Mouse (Mus musculus): Measurements from ENCODE around the gene Htr6. TPM values are rescaled to one million over a fixed set of nuclear protein-coding genes. Genes with fewer than 3 reads are reported as not detected.
A peak's percentile ranks its signal among the peaks of the same experiment; 100 is the strongest.

The Htr6 gene
- polyA plus RNA-seq, 1 experiment = not detected

DNA sequence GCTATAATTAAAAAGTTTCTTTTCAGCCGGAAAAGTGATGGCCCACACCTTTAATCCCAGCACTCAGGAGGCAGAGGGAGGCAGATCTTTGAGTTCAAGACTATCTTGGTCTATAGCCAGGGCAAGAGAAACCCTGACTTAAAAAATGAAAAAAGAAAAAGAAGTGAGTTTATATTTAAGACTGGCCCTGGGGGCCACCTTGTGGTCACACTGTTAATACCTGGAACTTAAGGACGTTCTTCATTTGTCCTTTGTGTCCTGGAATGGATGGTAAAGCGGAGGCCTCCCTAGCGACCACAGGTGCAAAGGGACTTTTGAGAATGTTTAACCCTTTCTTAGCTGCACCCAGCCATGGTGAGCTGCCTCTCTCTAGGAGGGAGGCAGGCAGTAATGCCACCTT, 3.4 kb upstream of the Htr6 start:
- no peaks in the 10 kb centered on the region for H3K9me3 ChIP-seq
- no peak for TF ChIP-seq GATA1 (IDR thresholded peaks at IDR 0.05; ENCODE audit: borderline replicate concordance, low read length)
- no peak for TF ChIP-seq FLI1 (IDR thresholded peaks at IDR 0.05; ENCODE audit: low read length)
- peaks cover 22% of the 10 kb centered on the region for H3K4me1 ChIP-seq
- H3K36me3 ChIP-seq (replicated peaks; ENCODE audit: low read length) = no peaks in the 10 kb centered on the region
- no peak overlapping the region for H3K4me3 ChIP-seq (replicated peaks)
- H3K27me3 ChIP-seq (replicated peaks) = peaks cover 83% of the 10 kb centered on the region

DNA sequence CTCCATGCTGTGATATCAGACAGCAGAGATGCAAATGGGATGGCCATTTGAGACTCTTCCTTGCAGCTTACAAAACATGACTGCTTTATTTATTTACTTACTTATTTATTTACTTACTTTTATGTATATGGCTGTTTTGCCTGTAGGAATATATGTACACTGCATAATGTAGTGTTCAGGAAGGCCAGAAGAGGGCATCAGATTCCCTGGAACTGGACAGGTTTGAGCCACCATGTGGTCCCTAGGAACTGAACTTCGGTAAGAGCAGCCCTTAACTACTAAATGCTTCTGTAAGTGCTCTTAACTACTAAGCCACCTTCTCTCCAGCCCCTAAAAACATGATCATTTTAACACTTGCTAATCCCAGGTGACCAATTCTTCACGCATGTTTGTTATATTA, 2.9 kb upstream of the Htr6 start:
- Histone ChIP-seq H3K36me3 (replicated peaks; ENCODE audit: low read length) (no peaks in the 10 kb centered on the region), H3K4me3 (replicated peaks) (no peak overlapping the region), H3K9me3 (no peaks in the 10 kb centered on the region), H3K4me1 (peaks cover 22% of the 10 kb centered on the region), H3K27me3 (replicated peaks) (peaks cover 84% of the 10 kb centered on the region)
- TF ChIP-seq FLI1 (IDR thresholded peaks at IDR 0.05; ENCODE audit: low read length) (no peak), GATA1 (IDR thresholded peaks at IDR 0.05; ENCODE audit: borderline replicate concordance, low read length) (no peak)

DNA sequence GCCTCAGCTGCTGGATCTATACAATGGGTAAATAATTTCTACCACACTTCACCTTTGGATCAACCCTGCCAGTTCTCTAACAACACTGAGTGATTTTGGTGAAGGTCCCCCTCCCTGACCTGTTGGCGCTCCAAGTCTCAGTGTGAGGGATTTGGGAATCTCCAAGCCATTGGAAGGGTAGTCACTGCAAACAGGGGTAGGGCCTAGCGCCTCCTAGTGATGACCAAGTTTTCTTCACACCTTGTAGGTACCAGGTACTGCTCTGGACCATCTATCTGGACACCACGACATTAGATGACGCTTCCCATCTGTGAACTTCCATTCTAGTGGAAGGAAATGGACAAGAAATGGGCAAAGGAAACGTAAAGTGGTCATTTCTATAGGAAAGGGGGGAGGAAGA, 545 bp upstream of the Htr6 start:
- H3K9me3 ChIP-seq = no peaks in the 10 kb centered on the region
- H3K4me3 ChIP-seq (replicated peaks) = no peak overlapping the region
- H3K4me1 ChIP-seq = peaks cover 22% of the 10 kb centered on the region
- TF ChIP-seq FLI1 (IDR thresholded peaks at IDR 0.05; ENCODE audit: low read length) = no peak
- TF ChIP-seq GATA1 (IDR thresholded peaks at IDR 0.05; ENCODE audit: borderline replicate concordance, low read length) = no peak
- H3K36me3 ChIP-seq (replicated peaks; ENCODE audit: low read length) = no peaks in the 10 kb centered on the region
- peaks cover 83% of the 10 kb centered on the region for H3K27me3 ChIP-seq (replicated peaks)

DNA sequence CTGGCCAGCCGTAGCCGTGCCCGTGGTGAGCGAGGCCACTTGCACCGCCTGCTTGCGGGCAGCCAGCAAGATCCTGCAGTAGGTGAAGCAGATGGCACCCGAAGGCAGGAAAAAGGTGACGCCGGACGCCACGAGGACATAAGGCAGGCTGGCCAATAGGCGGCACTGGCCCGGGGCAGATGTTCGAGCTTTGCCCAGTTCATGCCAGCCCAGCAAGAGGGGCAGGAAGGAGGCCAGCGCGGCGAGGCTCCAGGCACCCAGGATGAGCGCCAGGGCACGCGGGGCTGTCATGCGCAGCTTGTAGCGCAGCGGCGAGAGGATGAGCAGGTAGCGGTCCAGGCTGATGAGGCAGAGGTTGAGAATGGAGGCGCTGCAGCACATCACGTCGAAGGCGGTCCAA, 1.3 kb downstream of the Htr6 start:
- TF ChIP-seq FLI1 (IDR thresholded peaks at IDR 0.05; ENCODE audit: low read length) = no peak
- TF ChIP-seq GATA1 (IDR thresholded peaks at IDR 0.05; ENCODE audit: borderline replicate concordance, low read length) = no peak
- Histone ChIP-seq H3K9me3 (no peaks in the 10 kb centered on the region), H3K4me1 (peaks cover 21% of the 10 kb centered on the region), H3K4me3 (replicated peaks) (peak overlapping the region; percentile 67), H3K36me3 (replicated peaks; ENCODE audit: low read length) (no peaks in the 10 kb centered on the region), H3K27me3 (replicated peaks) (peaks cover 88% of the 10 kb centered on the region)

DNA sequence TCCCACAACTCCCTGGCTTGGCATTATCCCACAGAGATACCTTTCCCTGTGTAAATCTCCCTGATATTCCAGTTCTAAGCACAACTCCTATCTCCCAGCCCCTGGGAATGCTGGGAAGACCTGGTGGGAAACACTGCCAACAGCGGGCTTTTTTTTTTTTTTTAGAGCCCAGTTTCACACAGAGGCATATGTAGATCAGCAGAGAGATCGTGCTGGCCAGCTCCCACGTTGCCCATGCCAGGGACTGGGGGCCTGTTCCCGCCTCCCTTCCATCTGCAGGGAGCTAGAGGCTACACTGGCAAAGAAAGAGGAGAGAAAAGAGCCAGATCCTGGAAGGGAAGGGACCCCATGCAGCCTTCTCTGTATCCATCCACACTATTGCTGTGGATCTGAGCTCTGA, 7.1 kb downstream of the Htr6 start:
- TF ChIP-seq FLI1 (IDR thresholded peaks at IDR 0.05; ENCODE audit: low read length) = no peak
- no peak for TF ChIP-seq GATA1 (IDR thresholded peaks at IDR 0.05; ENCODE audit: borderline replicate concordance, low read length)
- Histone ChIP-seq H3K27me3 (replicated peaks) (peaks cover 80% of the 10 kb centered on the region), H3K4me3 (replicated peaks) (no peak overlapping the region), H3K4me1 (no peaks in the 10 kb centered on the region), H3K36me3 (replicated peaks; ENCODE audit: low read length) (no peaks in the 10 kb centered on the region), H3K9me3 (no peaks in the 10 kb centered on the region)

DNA sequence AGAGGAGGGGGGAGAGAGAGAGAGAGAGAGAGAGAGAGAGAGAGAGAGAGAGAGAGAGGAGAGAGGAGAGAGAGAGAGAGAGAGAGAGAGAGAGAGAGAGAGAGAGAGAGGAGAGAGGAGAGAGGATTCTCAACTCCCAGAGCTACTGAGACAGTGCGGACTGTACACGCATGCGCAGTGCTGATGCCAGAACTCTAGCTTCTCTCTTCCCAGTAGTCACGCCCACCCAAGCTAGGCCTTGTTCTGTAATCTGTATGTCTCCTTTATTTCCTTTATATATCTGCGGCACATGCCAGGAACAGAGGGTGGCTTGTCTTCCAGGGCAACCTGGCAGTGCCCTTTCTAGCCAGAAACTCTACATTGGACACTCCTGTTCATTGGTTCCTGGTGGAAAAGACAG, 10.5 kb downstream of the Htr6 start:
- Histone ChIP-seq H3K4me3 (replicated peaks) (no peak overlapping the region), H3K36me3 (replicated peaks; ENCODE audit: low read length) (no peaks in the 10 kb centered on the region), H3K27me3 (replicated peaks) (peaks cover 65% of the 10 kb centered on the region), H3K9me3 (no peaks in the 10 kb centered on the region), H3K4me1 (no peaks in the 10 kb centered on the region)
- TF ChIP-seq GATA1 (IDR thresholded peaks at IDR 0.05; ENCODE audit: borderline replicate concordance, low read length) (no peak), FLI1 (IDR thresholded peaks at IDR 0.05; ENCODE audit: low read length) (no peak)

DNA sequence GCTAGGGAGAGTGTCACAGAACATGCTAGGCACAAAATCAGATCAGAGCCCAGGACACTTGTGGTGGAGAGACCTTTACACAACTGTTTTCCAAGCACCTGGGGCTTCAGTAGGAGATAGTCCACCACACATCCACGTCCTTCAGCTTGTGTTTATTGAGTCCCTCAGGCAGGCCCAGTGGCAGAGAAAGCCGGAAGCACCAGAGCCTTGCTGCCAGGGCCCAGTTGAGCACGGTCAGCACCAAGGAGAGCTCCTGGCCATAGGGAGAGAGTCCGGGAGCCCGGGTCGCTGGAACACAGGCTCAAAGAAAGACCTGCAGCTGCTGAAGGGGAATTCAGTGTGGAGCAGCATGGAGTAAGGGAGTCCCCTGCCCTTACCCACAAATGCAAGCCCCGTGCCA, 15.8 kb downstream of the Htr6 start:
- TF ChIP-seq GATA1 (IDR thresholded peaks at IDR 0.05; ENCODE audit: borderline replicate concordance, low read length) (no peak), FLI1 (IDR thresholded peaks at IDR 0.05; ENCODE audit: low read length) (no peak)
- Histone ChIP-seq H3K27me3 (replicated peaks) (peaks cover 49% of the 10 kb centered on the region), H3K36me3 (replicated peaks; ENCODE audit: low read length) (no peaks in the 10 kb centered on the region), H3K4me1 (no peaks in the 10 kb centered on the region), H3K4me3 (replicated peaks) (no peak overlapping the region), H3K9me3 (no peaks in the 10 kb centered on the region)

DNA sequence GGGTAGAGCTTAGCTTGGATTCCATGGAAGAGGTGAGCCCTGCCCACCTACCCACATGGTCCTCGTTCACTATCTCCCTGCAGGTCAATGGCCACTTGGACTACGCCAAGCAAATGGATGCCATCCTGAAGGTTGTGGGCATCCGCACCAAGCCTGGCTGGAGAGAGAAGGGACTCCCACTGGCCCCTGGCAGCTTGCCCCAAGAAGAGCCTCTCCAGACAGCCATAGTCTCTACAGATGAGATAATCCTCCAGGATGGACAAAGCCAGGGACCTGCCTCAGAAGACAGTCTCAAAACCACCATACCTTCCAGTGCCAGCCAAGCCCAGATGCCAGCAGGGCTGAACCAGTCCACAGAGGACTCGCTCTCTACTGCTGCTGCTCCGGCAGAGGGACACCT, 17.3 kb downstream of the Htr6 start:
- H3K4me3 ChIP-seq (replicated peaks) = no peak overlapping the region
- no peaks in the 10 kb centered on the region for H3K36me3 ChIP-seq (replicated peaks; ENCODE audit: low read length)
- no peak for TF ChIP-seq GATA1 (IDR thresholded peaks at IDR 0.05; ENCODE audit: borderline replicate concordance, low read length)
- TF ChIP-seq FLI1 (IDR thresholded peaks at IDR 0.05; ENCODE audit: low read length) = no peak
- H3K9me3 ChIP-seq = no peaks in the 10 kb centered on the region
- no peaks in the 10 kb centered on the region for H3K4me1 ChIP-seq
- H3K27me3 ChIP-seq (replicated peaks) = peaks cover 40% of the 10 kb centered on the region

DNA sequence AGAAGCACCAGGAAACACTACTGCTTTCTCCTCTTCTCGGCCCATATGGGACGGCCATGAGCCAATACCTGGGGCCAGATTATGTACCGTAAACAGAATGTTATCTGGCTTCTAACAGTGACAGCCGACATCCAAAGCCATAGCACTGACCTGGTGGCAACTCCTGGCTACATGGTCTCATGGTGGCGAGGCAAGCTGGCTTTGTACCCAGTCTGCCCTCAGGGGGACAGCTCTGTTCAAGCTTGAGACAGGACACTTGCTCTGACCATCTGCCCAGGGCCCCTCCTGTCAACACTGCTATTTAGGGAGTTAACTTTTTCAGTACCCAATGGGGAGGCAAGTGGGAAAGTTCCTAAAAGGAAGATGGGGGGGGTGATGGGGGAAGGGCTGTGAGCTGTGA, 18.1 kb downstream of the Htr6 start:
- Histone ChIP-seq H3K4me1 (no peaks in the 10 kb centered on the region; the same call in 1 of the 2 replicates), H3K36me3 (replicated peaks; ENCODE audit: low read length) (no peaks in the 10 kb centered on the region), H3K27me3 (replicated peaks) (peaks cover 39% of the 10 kb centered on the region), H3K4me3 (replicated peaks) (no peak overlapping the region), H3K9me3 (no peaks in the 10 kb centered on the region)
- TF ChIP-seq FLI1 (IDR thresholded peaks at IDR 0.05; ENCODE audit: low read length) (no peak), GATA1 (IDR thresholded peaks at IDR 0.05; ENCODE audit: borderline replicate concordance, low read length) (no peak)

DNA sequence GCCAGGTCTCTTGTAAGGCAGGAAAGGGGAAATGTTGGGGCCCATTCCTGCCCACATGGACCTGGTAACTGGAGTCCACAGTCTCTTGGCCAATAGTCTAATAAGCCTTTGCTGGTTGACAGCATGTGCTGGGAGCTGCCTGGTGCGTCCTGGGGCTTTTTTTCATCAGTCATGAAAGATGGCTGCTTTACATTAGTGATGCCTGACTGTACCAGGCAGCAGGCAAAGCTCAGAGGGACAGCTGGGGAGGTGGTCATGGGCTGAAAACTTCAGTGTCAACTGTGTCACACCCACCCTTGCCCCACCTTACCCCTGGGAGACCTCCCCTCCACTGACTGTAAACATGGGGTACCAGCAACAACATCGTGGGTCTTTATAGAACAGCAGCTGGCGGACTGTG, 19.6 kb downstream of the Htr6 start:
- Histone ChIP-seq H3K9me3 (no peaks in the 10 kb centered on the region), H3K27me3 (replicated peaks) (peaks cover 43% of the 10 kb centered on the region), H3K4me1 (no peaks in the 10 kb centered on the region; the same call in 1 of the 2 replicates), H3K36me3 (replicated peaks; ENCODE audit: low read length) (no peaks in the 10 kb centered on the region), H3K4me3 (replicated peaks) (no peak overlapping the region)
- TF ChIP-seq FLI1 (IDR thresholded peaks at IDR 0.05; ENCODE audit: low read length) (no peak), GATA1 (IDR thresholded peaks at IDR 0.05; ENCODE audit: borderline replicate concordance, low read length) (no peak)

DNA sequence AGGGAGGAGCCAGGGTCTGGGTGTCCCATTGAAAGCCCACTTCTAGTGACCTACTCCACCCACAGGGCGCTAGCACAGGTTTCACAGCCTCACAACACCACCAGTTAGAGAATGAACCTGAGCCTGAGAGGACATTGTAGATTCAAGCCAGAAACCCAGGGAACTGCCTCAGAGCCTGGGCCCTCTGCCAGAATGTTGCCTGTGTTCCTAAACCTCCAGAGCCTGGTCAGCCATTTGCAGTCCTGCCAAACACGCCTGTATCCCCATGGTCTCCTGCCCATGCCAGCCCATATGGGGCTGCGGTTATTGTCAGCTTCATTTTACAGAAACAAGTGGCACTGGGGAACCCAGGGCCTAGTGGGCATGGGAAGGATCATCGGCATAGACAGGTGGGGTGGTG, 20.0 kb downstream of the Htr6 start:
- H3K27me3 ChIP-seq (replicated peaks) = peaks cover 42% of the 10 kb centered on the region
- no peaks in the 10 kb centered on the region for H3K9me3 ChIP-seq
- no peak for TF ChIP-seq FLI1 (IDR thresholded peaks at IDR 0.05; ENCODE audit: low read length)
- no peak for TF ChIP-seq GATA1 (IDR thresholded peaks at IDR 0.05; ENCODE audit: borderline replicate concordance, low read length)
- no peak overlapping the region for H3K4me3 ChIP-seq (replicated peaks)
- no peaks in the 10 kb centered on the region for H3K36me3 ChIP-seq (replicated peaks; ENCODE audit: low read length)
- no peaks in the 10 kb centered on the region; the same call in 1 of the 2 replicates for H3K4me1 ChIP-seq

All from megakaryocyte, embryonic 14.5 days (primary cell).